Mouse (Mus musculus) left cerebral cortex, postnatal 36 days (tissue): ENCODE data around the gene Ror2. TPM values are rescaled to one million over a fixed set of nuclear protein-coding genes. Genes with fewer than 3 reads are reported as not detected.
A peak's percentile ranks its signal among the peaks of the same experiment; 100 is the strongest.

ENCODE experiments used
- DNase-seq, 2 experiments: peaks; one replicate each; pipeline ENCODE4 v3.0.0; 2021 to 2022; ENCODE audit warnings: low spot score in 2 of 2, mixed read lengths in 1 of 2
- intact Hi-C: fragments of 180-260 bp; cut with DNase I; formaldehyde crosslinking; loops from one replicate; pipeline ENCODE4 v1.15.1; 2025
- total RNA-seq, 2 experiments: library from RNA; stranded (reverse); gene quantifications; 2 replicates each; pipeline ENCODE4 v1.2.3; 2021

Gene Ror2
- total RNA-seq, 2 experiments from 2014 or later: 1.3 to 1.5 TPM

GRCm38 (mm10) chr13:53202439-53202830 is 83.5 kb downstream of the Ror2 start:
- intact Hi-C loops: no loop called here
- DNase-seq: peak in 1 of 2 experiments; percentile 19

- intact Hi-C loops: no loop called here
- peak in 1 of 2 experiments; percentile 29 for DNase-seq
Observed at GRCm38 (mm10) chr13:53201628-53202438, 84.1 kb downstream of the Ror2 start.

- no peak for DNase-seq
- intact Hi-C loops: no loop called here
Observed at GRCm38 (mm10) chr13:53200121-53200520, 85.8 kb downstream of the Ror2 start.

GRCm38 (mm10) chr13:53199262-53199661 is 86.7 kb downstream of the Ror2 start:
- DNase-seq: no peak
- intact Hi-C loops: no loop called here

- DNase-seq: no peak
- intact Hi-C loops: no loop called here
Observed at GRCm38 (mm10) chr13:53196690-53197089, 89.2 kb downstream of the Ror2 start.

GRCm38 (mm10) chr13:53195951-53196677 is 89.8 kb downstream of the Ror2 start:
- intact Hi-C loops: no loop called here
- DNase-seq: no peak

GRCm38 (mm10) chr13:53194306-53194705 is 91.6 kb downstream of the Ror2 start:
- DNase-seq: no peak
- intact Hi-C loops: no loop called here

- DNase-seq: no peak
- intact Hi-C loops: no loop called here
Observed at GRCm38 (mm10) chr13:53193713-53194112, 92.2 kb downstream of the Ror2 start.

GRCm38 (mm10) chr13:53192286-53192685 is 93.6 kb downstream of the Ror2 start:
- intact Hi-C loops: no loop called here

GRCm38 (mm10) chr13:53191657-53192056 is 94.3 kb downstream of the Ror2 start:
- no peak for DNase-seq
- intact Hi-C loops: no loop called here

More at GRCm38 (mm10) chr13:53192286-53192685, 93.6 kb downstream of the Ror2 start:
- no peak for DNase-seq

GRCm38 (mm10) chr13:53188935-53189334 is 97.0 kb downstream of the Ror2 start:
- DNase-seq: no peak
- intact Hi-C loops: no loop called here

GRCm38 (mm10) chr13:53184858-53185257 is 101.1 kb downstream of the Ror2 start:
- intact Hi-C loops: no loop called here

GRCm38 (mm10) chr13:53184149-53184548 is 101.8 kb downstream of the Ror2 start:
- intact Hi-C loops: no loop called here
- DNase-seq: no peak

More at GRCm38 (mm10) chr13:53184858-53185257, 101.1 kb downstream of the Ror2 start:
- no peak for DNase-seq

GRCm38 (mm10) chr13:53183161-53183577 is 102.8 kb downstream of the Ror2 start:
- no peak for DNase-seq
- intact Hi-C loops: no loop called here

- no peak for DNase-seq
- intact Hi-C loops: no loop called here
Observed at GRCm38 (mm10) chr13:53178594-53178993, 107.3 kb downstream of the Ror2 start.

GRCm38 (mm10) chr13:53178171-53178570 is 107.8 kb downstream of the Ror2 start:
- DNase-seq: no peak
- intact Hi-C loops: no loop called here

GRCm38 (mm10) chr13:53177424-53177718 is 108.6 kb downstream of the Ror2 start:
- intact Hi-C loops: no loop called here
- no peak for DNase-seq

- intact Hi-C loops: no loop called here
- DNase-seq: no peak
Observed at GRCm38 (mm10) chr13:53176695-53177423, 109.1 kb downstream of the Ror2 start.

GRCm38 (mm10) chr13:53175041-53175440 is 110.9 kb downstream of the Ror2 start:
- intact Hi-C loops: no loop called here
- DNase-seq: no peak

- no peak for DNase-seq
- intact Hi-C loops: no loop called here
Observed at GRCm38 (mm10) chr13:53163671-53164070, 122.3 kb downstream of the Ror2 start.
